Mouse (Mus musculus) spleen, adult 2 months (tissue): Measurements from ENCODE around the gene Cyb5rl.

Experiments used
- CTCF ChIP-seq: fragments of 200-500 bp; IDR thresholded peaks from 2 replicates; pipeline ENCODE4 v1.5.1; 2011; ENCODE audit warnings: mild to moderate bottlenecking, inconsistent platforms; ENCODE audit not compliant: insufficient read depth, insufficient read length, insufficient replicate concordance; ENCODE audit errors: extremely low read depth
- POLR2A ChIP-seq: fragments of 200-500 bp; IDR thresholded peaks from 2 replicates; pipeline ENCODE4 v1.6.1; 2011; ENCODE audit warnings: low read depth, low read length, inconsistent platforms

GRCm38 (mm10) chr4:107106777-107107176 is 40.0 kb downstream of the Cyb5rl start:
- TF ChIP-seq CTCF, result no peak
- no peak for TF ChIP-seq POLR2A
